Mouse (Mus musculus) CH12.LX (cell line): ENCODE data around the gene Clk3. TPM values are rescaled to one million over a fixed set of nuclear protein-coding genes. Genes with fewer than 3 reads are reported as not detected.

Experiments
- DNase-seq: peaks from one replicate; pipeline ENCODE4 v3.0.0-alpha.2; 2013; ENCODE audit errors: extremely low read depth
- H3K27ac ChIP-seq: 2 replicates; pipeline ENCODE4 v1.5.1; 2012; ENCODE audit warnings: low read depth, mild to moderate bottlenecking, control low read depth, moderate library complexity; ENCODE audit not compliant: insufficient read depth
- H3K27me3 ChIP-seq: replicated peaks from 2 replicates; pipeline ENCODE3; 2012; ENCODE audit warnings: inconsistent platforms
- H3K36me3 ChIP-seq, 2 experiments: replicated peaks in 1 of 2; 2 replicates each; pipeline versions ENCODE3 to v1.6.1; 2012; ENCODE audit warnings: inconsistent platforms in 1 of 2, low read length in 1 of 2, mild to moderate bottlenecking in 1 of 2, mixed read lengths in 1 of 2, moderate library complexity in 1 of 2; ENCODE audit not compliant: control insufficient read depth in 1 of 2, insufficient read depth in 1 of 2
- H3K4me1 ChIP-seq, 2 experiments: 2 replicates each; pipeline ENCODE4 v1.6.1; 2012; ENCODE audit warnings: inconsistent platforms in 1 of 2, moderate library complexity in 1 of 2; ENCODE audit not compliant: insufficient read depth in 2 of 2, control insufficient read depth in 1 of 2
- H3K4me2 ChIP-seq: 2 replicates; pipeline ENCODE4 v1.6.1; 2012; ENCODE audit warnings: low read depth, mild to moderate bottlenecking, control low read depth; ENCODE audit not compliant: poor library complexity, insufficient read depth, severe bottlenecking
- H3K4me3 ChIP-seq, 3 experiments: fragments of 150-350 bp in 1 of 3; sonication (generic) in 1 of 3; replicated peaks in 1 of 3; 2 replicates each; pipeline versions ENCODE3 to v1.5.1; 2011 to 2012; ENCODE audit warnings: low read depth in 2 of 3, low read length in 2 of 3, mild to moderate bottlenecking in 2 of 3, moderate library complexity in 2 of 3, control low read depth in 1 of 3, improper control_type of control experiment in 1 of 3, inconsistent platforms in 1 of 3, mixed read lengths in 1 of 3; ENCODE audit not compliant: poor library complexity in 1 of 3
- H3K79me2 ChIP-seq: replicated peaks from 2 replicates; pipeline ENCODE4 v1.6.1; 2012; ENCODE audit warnings: mild to moderate bottlenecking, moderate library complexity; ENCODE audit not compliant: control insufficient read depth, poor library complexity, insufficient read depth, severe bottlenecking; ENCODE audit errors: extremely low read depth
- H3K9ac ChIP-seq: 2 replicates; pipeline ENCODE4 v1.6.1; 2012; ENCODE audit warnings: low read depth, mild to moderate bottlenecking, control low read depth, moderate library complexity; ENCODE audit not compliant: insufficient read depth
- H3K9me3 ChIP-seq: replicated peaks from 2 replicates; pipeline ENCODE3; 2012; ENCODE audit warnings: low read length, inconsistent platforms, mixed read lengths
- CHD1 ChIP-seq: IDR thresholded peaks from 2 replicates; pipeline ENCODE4 v1.6.1; 2012; ENCODE audit warnings: low read depth, low read length, improper control_type of control experiment, inconsistent platforms
- CTCF ChIP-seq, 2 experiments: IDR thresholded peaks in 1 of 2; conservative IDR thresholded peaks in 1 of 2; 2 replicates each; pipeline ENCODE4 v1.5.1; 2011 to 2012; ENCODE audit warnings: low read depth in 2 of 2, low read length in 2 of 2, improper control_type of control experiment in 1 of 2, inconsistent platforms in 1 of 2, mild to moderate bottlenecking in 1 of 2, moderate library complexity in 1 of 2
- E2F4 ChIP-seq: IDR thresholded peaks from 2 replicates; pipeline ENCODE4 v1.6.1; 2011; ENCODE audit warnings: low read depth, low read length, improper control_type of control experiment; ENCODE audit not compliant: insufficient replicate concordance
- ELF1 ChIP-seq: IDR thresholded peaks from 2 replicates; pipeline ENCODE4 v1.6.1; 2014; ENCODE audit warnings: low read depth, mild to moderate bottlenecking, inconsistent platforms, low read length, improper control_type of control experiment
- ETS1 ChIP-seq: conservative IDR thresholded peaks from 2 replicates; pipeline ENCODE4 v1.6.1; 2012; ENCODE audit warnings: low read depth, mild to moderate bottlenecking, inconsistent platforms, low read length, improper control_type of control experiment, moderate library complexity
- IRF4 ChIP-seq: IDR thresholded peaks from 2 replicates; pipeline ENCODE4 v1.6.1; 2014; ENCODE audit warnings: low read depth, mild to moderate bottlenecking, inconsistent platforms, low read length, improper control_type of control experiment
- JUND ChIP-seq: conservative IDR thresholded peaks from 2 replicates; pipeline ENCODE4 v1.6.1; 2011; ENCODE audit warnings: low read depth, low read length, improper control_type of control experiment
- MAX ChIP-seq: IDR thresholded peaks from 2 replicates; pipeline ENCODE4 v1.6.1; 2011; ENCODE audit warnings: low read length, improper control_type of control experiment
- MEF2A ChIP-seq: IDR thresholded peaks from 2 replicates; pipeline ENCODE4 v1.6.1; 2014; ENCODE audit warnings: low read depth, mild to moderate bottlenecking, inconsistent platforms, low read length, improper control_type of control experiment, borderline replicate concordance
- MYC ChIP-seq: IDR thresholded peaks from 2 replicates; pipeline ENCODE4 v1.6.1; 2011; ENCODE audit warnings: low read depth, mild to moderate bottlenecking, improper control_type of control experiment, low read length
- PAX5 ChIP-seq: IDR thresholded peaks from 2 replicates; pipeline ENCODE4 v1.6.1; 2012; ENCODE audit warnings: low read length, inconsistent platforms, mixed read lengths
- POLR2A ChIP-seq: IDR thresholded peaks from 2 replicates; pipeline ENCODE4 v1.6.1; 2011; ENCODE audit warnings: low read depth, mild to moderate bottlenecking, improper control_type of control experiment, low read length
- RAD21 ChIP-seq: IDR thresholded peaks from 2 replicates; pipeline ENCODE4 v1.6.1; 2011; ENCODE audit warnings: low read depth, mild to moderate bottlenecking, low read length, improper control_type of control experiment, moderate library complexity
- UBTF ChIP-seq: IDR thresholded peaks from 2 replicates; pipeline ENCODE4 v1.6.1; 2012; ENCODE audit warnings: low read depth, mild to moderate bottlenecking, inconsistent platforms, low read length, improper control_type of control experiment, moderate library complexity
- USF1 ChIP-seq: IDR thresholded peaks from 2 replicates; pipeline ENCODE4 v1.6.1; 2014; ENCODE audit warnings: low read depth, mild to moderate bottlenecking, inconsistent platforms, low read length, improper control_type of control experiment
- USF2 ChIP-seq: conservative IDR thresholded peaks from 2 replicates; pipeline ENCODE4 v1.6.1; 2011; ENCODE audit warnings: low read depth, low read length, improper control_type of control experiment
- ZKSCAN1 ChIP-seq: IDR thresholded peaks from 2 replicates; pipeline ENCODE4 v1.6.1; 2012; ENCODE audit warnings: low read depth, inconsistent platforms, low read length, improper control_type of control experiment, borderline replicate concordance
- ZMIZ1 ChIP-seq: IDR thresholded peaks from 2 replicates; pipeline ENCODE4 v1.6.1; 2012; ENCODE audit warnings: low read depth, mild to moderate bottlenecking, inconsistent platforms, low read length, improper control_type of control experiment
- ZNF384 ChIP-seq: IDR thresholded peaks from 2 replicates; pipeline ENCODE4 v1.6.1; 2012; ENCODE audit warnings: low read depth, low read length, improper control_type of control experiment, inconsistent platforms
- dilution Hi-C: fragments of 300-500 bp; cut with MboI; formaldehyde crosslinking; loops from 2 replicates; pipeline ENCODE4 v1.14.3; 2020; ENCODE audit warnings: low sequenced_read_pairs; ENCODE audit not compliant: extremely low pct_unique_long_range_greater_than_20kb, extremely low pct_ligation_motif_present
- in situ Hi-C: fragments of 300-500 bp; cut with MboI; formaldehyde crosslinking; loops from 3 replicates; pipeline ENCODE4 v1.14.3; 2019; ENCODE audit warnings: low sequenced_read_pairs, low pct_ligation_motif_present, low pct_unique_long_range_greater_than_20kb, mixed read lengths
- polyA plus RNA-seq: library from polyadenylated mRNA; unstranded; fragments of >175 nt; gene quantifications from 2 replicates; pipeline ENCODE4 v1.2.1, GENCODE M21; 2012; ENCODE audit warnings: low read depth; ENCODE audit not compliant: insufficient read length
- total RNA-seq, 2 experiments: library from RNA; depleted of rRNA; stranded (reverse); fragments of 300-350 nt in 1 of 2; fragments of >200 nt in 1 of 2; gene quantifications; 2 replicates each; pipeline ENCODE4 v1.2.3; 2012 to 2014

Clk3 gene
- total and polyA plus RNA-seq, 3 experiments: 46.7 to 87.7 (median 62.4) TPM

DNA sequence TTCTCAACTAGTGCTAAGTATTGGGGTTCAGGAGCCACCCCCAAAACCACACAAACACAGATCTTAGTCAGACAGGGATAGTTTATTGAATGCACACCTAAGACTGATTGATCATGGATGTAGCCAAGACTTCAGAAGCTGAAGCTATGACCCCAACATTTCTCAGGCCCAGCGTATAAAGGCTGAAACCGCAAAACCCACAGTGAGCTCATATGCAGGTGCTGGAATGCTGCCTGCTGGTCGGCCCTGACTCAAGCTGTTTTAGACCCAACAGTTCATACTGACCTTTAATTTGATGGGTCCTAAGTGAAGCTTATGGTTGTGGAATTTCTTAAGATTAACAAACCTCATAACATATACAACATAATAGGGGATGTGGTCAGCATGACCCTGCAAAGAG is 17.0 kb upstream of the Clk3 start:
- no peak for DNase-seq
- in situ Hi-C loops: no loop called here

DNA sequence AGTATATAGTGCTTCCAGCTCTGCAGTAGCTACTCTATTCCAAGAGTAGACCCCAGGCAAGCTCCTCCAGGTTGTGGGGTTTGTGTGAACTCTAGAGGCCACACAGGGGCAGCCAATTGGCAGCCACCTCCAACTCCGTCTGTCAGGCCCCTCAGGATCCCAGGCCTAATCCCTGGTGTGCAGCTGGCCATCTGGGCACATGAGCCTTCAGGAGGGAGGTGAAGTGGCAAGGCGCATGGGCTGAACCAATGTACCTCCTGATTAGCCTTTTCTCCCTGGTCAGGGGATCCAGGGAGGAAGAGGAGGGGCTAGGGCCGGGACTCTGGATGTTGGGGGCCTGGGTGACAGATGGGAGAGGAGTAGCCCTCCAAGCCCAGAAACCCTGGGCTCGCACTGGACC is 10.1 kb upstream of the Clk3 start:
- H3K9ac ChIP-seq: no peak overlapping the region
- H3K36me3 ChIP-seq: no peaks in the 10 kb centered on the region
- H3K27me3 ChIP-seq: no peaks in the 10 kb centered on the region
- no peak overlapping the region for H3K4me2 ChIP-seq
- H3K9me3 ChIP-seq: no peaks in the 10 kb centered on the region
- H3K79me2 ChIP-seq: no peaks in the 10 kb centered on the region
- H3K4me3 ChIP-seq: no peak overlapping the region
- dilution Hi-C loops (no loop called here), in situ Hi-C loops (loop anchor here (5.0 kb wide), 1 partner anchor 222 kb away; no protein-coding TSS in a partner anchor)
- H3K4me1 ChIP-seq: peaks cover 0 to 11% of the 10 kb centered on the region in 2 experiments; a peak in 2 of 4 replicates
- DNase-seq: no peak
- no peak for TF ChIP-seq CHD1
- no peak for TF ChIP-seq JUND
- no peak for TF ChIP-seq UBTF
- no peak for TF ChIP-seq ETS1
- TF ChIP-seq USF1: no peak
- H3K27ac ChIP-seq: no peak overlapping the region

More for the DNA sequence above, 17.0 kb upstream of the Clk3 start:
- Histone ChIP-seq H3K4me3 (no peak overlapping the region), H3K79me2 (no peaks in the 10 kb centered on the region), H3K4me2 (no peak overlapping the region), H3K27ac (no peak overlapping the region), H3K4me1 (peaks cover 0 to 27% of the 10 kb centered on the region in 2 experiments; a peak in 3 of 4 replicates), H3K9ac (no peak overlapping the region), H3K9me3 (peaks cover 15% of the 10 kb centered on the region), H3K27me3 (no peaks in the 10 kb centered on the region), H3K36me3 (peaks cover 6 to 34% of the 10 kb centered on the region in 2 experiments)
- dilution Hi-C loops: no loop called here
- TF ChIP-seq ZNF384 (no peak), ZKSCAN1 (no peak), POLR2A (no peak), RAD21 (no peak), MAX (no peak), USF2 (no peak), MYC (no peak), MEF2A (no peak), CTCF (conservative IDR thresholded peaks at IDR 0.05 in 1 of 2, IDR thresholded peaks at IDR 0.05 in 1 of 2; ENCODE audit: low read depth in 2 of 2, low read length in 2 of 2) (no peak), PAX5 (no peak), E2F4 (no peak), IRF4 (no peak), ELF1 (no peak), JUND (no peak), ZMIZ1 (no peak)
